Mouse (Mus musculus): ENCODE results near the gene 2010111I01Rik. TPM values are rescaled to one million over a fixed set of nuclear protein-coding genes. Genes with fewer than 3 reads are reported as not detected.

Gene 2010111I01Rik
- polyA plus RNA-seq, 2 experiments = 10.7 to 13.6 TPM

GRCm38 (mm10) chr13:63171347-63172096 lies 206.8 kb downstream of the 2010111I01Rik start:
- Histone ChIP-seq H3K36me3 (replicated peaks; ENCODE audit: control insufficient read depth, insufficient read depth, low read depth) (no peaks in the 10 kb centered on the region), H3K27me3 (ENCODE audit: control insufficient read depth, insufficient read depth, low read length) (no peaks in the 10 kb centered on the region), H3K27ac (no peak overlapping the region), H3K4me2 (ENCODE audit: low read depth) (no peak overlapping the region), H3K4me3 (ENCODE audit: insufficient read depth in 1 of 2, low read depth in 2 of 2, low read length in 2 of 2) (no peak overlapping the region), H3K9ac (replicated peaks) (no peak overlapping the region), H3K4me1 (replicated peaks; ENCODE audit: control insufficient read depth in 2 of 2, insufficient read depth in 2 of 2, low read length in 1 of 2) (0 out of 4 replicates have a peak, but pooled peaks cover 0 to 2% of the 10 kb centered on the region in 2 experiments), H3K9me3 (ENCODE audit: control insufficient read depth, low read length) (no peaks in the 10 kb centered on the region)
- no peak for ATAC-seq (ENCODE audit: insufficient read depth)
- TF ChIP-seq EP300 (IDR thresholded peaks at IDR 0.05; ENCODE audit: low read depth) = no peak
- no peak for TF ChIP-seq CTCF (IDR thresholded peaks at IDR 0.05; ENCODE audit: low read depth)
- 62% methylated on average over 13 of the region's 13 CpGs for WGBS (ENCODE audit: insufficient replicate concordance)
- no peak for DNase-seq (ENCODE audit: low read depth in 3 of 3, low spot score in 3 of 3)

GRCm38 (mm10) chr13:63172097-63172445 lies 207.4 kb downstream of the 2010111I01Rik start:
- DNase-seq (ENCODE audit: low read depth in 3 of 3, low spot score in 3 of 3) (no peak), ATAC-seq (ENCODE audit: insufficient read depth) (no peak)
- 66% methylated on average over 3 of the region's 3 CpGs for WGBS (ENCODE audit: insufficient replicate concordance)
- H3K9me3 ChIP-seq (ENCODE audit: control insufficient read depth, low read length) = no peaks in the 10 kb centered on the region
- no peak for TF ChIP-seq EP300 (IDR thresholded peaks at IDR 0.05; ENCODE audit: low read depth)
- no peak for TF ChIP-seq CTCF (IDR thresholded peaks at IDR 0.05; ENCODE audit: low read depth)
- 0 out of 4 replicates have a peak, but pooled peaks cover 0 to 2% of the 10 kb centered on the region in 2 experiments for H3K4me1 ChIP-seq (replicated peaks; ENCODE audit: control insufficient read depth in 2 of 2, insufficient read depth in 2 of 2, low read length in 1 of 2)
- H3K9ac ChIP-seq (replicated peaks) = no peak overlapping the region
- no peaks in the 10 kb centered on the region for H3K27me3 ChIP-seq (ENCODE audit: control insufficient read depth, insufficient read depth, low read length)
- no peak overlapping the region for H3K4me2 ChIP-seq (ENCODE audit: low read depth)
- H3K4me3 ChIP-seq (ENCODE audit: insufficient read depth in 1 of 2, low read depth in 2 of 2, low read length in 2 of 2) = no peak overlapping the region
- H3K27ac ChIP-seq = no peak overlapping the region
- no peaks in the 10 kb centered on the region for H3K36me3 ChIP-seq (replicated peaks; ENCODE audit: control insufficient read depth, insufficient read depth, low read depth)

- Histone ChIP-seq H3K4me2 (ENCODE audit: low read depth) (no peak overlapping the region), H3K27ac (no peak overlapping the region), H3K27me3 (ENCODE audit: control insufficient read depth, insufficient read depth, low read length) (no peaks in the 10 kb centered on the region), H3K9ac (replicated peaks) (no peak overlapping the region), H3K4me1 (replicated peaks; ENCODE audit: control insufficient read depth in 2 of 2, insufficient read depth in 2 of 2, low read length in 1 of 2) (0 out of 4 replicates have a peak, but pooled peaks cover 0 to 2% of the 10 kb centered on the region in 2 experiments), H3K4me3 (ENCODE audit: insufficient read depth in 1 of 2, low read depth in 2 of 2, low read length in 2 of 2) (no peak overlapping the region), H3K36me3 (replicated peaks; ENCODE audit: control insufficient read depth, insufficient read depth, low read depth) (no peaks in the 10 kb centered on the region), H3K9me3 (ENCODE audit: control insufficient read depth, low read length) (no peaks in the 10 kb centered on the region)
- 50% methylated on average over 6 of the region's 6 CpGs for WGBS (ENCODE audit: insufficient replicate concordance)
- ATAC-seq (ENCODE audit: insufficient read depth) (no peak), DNase-seq (ENCODE audit: low read depth in 3 of 3, low spot score in 3 of 3) (no peak)
- no peak for TF ChIP-seq CTCF (IDR thresholded peaks at IDR 0.05; ENCODE audit: low read depth)
- TF ChIP-seq EP300 (IDR thresholded peaks at IDR 0.05; ENCODE audit: low read depth) = no peak
These were observed 209.7 kb downstream of the 2010111I01Rik start for GRCm38 (mm10) chr13:63174252-63175020.

- no peak overlapping the region for H3K27ac ChIP-seq
- WGBS (ENCODE audit: insufficient replicate concordance) = 67% methylated on average over 4 of the region's 4 CpGs
- no peak overlapping the region for H3K9ac ChIP-seq (replicated peaks)
- H3K36me3 ChIP-seq (replicated peaks; ENCODE audit: control insufficient read depth, insufficient read depth, low read depth) = no peaks in the 10 kb centered on the region
- ATAC-seq (ENCODE audit: insufficient read depth) (no peak), DNase-seq (ENCODE audit: low read depth in 3 of 3, low spot score in 3 of 3) (no peak)
- 0 out of 4 replicates have a peak, but pooled peaks cover 0 to 2% of the 10 kb centered on the region in 2 experiments for H3K4me1 ChIP-seq (replicated peaks; ENCODE audit: control insufficient read depth in 2 of 2, insufficient read depth in 2 of 2, low read length in 1 of 2)
- no peak for TF ChIP-seq EP300 (IDR thresholded peaks at IDR 0.05; ENCODE audit: low read depth)
- TF ChIP-seq CTCF (IDR thresholded peaks at IDR 0.05; ENCODE audit: low read depth) = no peak
- no peaks in the 10 kb centered on the region for H3K27me3 ChIP-seq (ENCODE audit: control insufficient read depth, insufficient read depth, low read length)
- H3K9me3 ChIP-seq (ENCODE audit: control insufficient read depth, low read length) = no peaks in the 10 kb centered on the region
- no peak overlapping the region for H3K4me2 ChIP-seq (ENCODE audit: low read depth)
- H3K4me3 ChIP-seq (ENCODE audit: insufficient read depth in 1 of 2, low read depth in 2 of 2, low read length in 2 of 2) = no peak overlapping the region
These were observed 211.4 kb downstream of the 2010111I01Rik start for GRCm38 (mm10) chr13:63176131-63176530.

GRCm38 (mm10) chr13:63177232-63177631 lies 212.5 kb downstream of the 2010111I01Rik start:
- H3K9ac ChIP-seq (replicated peaks) = no peak overlapping the region
- no peak overlapping the region for H3K4me3 ChIP-seq (ENCODE audit: insufficient read depth in 1 of 2, low read depth in 2 of 2, low read length in 2 of 2)
- no peaks in the 10 kb centered on the region for H3K36me3 ChIP-seq (replicated peaks; ENCODE audit: control insufficient read depth, insufficient read depth, low read depth)
- H3K27me3 ChIP-seq (ENCODE audit: control insufficient read depth, insufficient read depth, low read length) = no peaks in the 10 kb centered on the region
- DNase-seq (ENCODE audit: low read depth in 3 of 3, low spot score in 3 of 3) (no peak), ATAC-seq (ENCODE audit: insufficient read depth) (no peak)
- H3K27ac ChIP-seq = no peak overlapping the region
- no peak for TF ChIP-seq EP300 (IDR thresholded peaks at IDR 0.05; ENCODE audit: low read depth)
- TF ChIP-seq CTCF (IDR thresholded peaks at IDR 0.05; ENCODE audit: low read depth) = no peak
- 62% methylated on average over 4 of the region's 4 CpGs for WGBS (ENCODE audit: insufficient replicate concordance)
- 0 out of 4 replicates have a peak, but pooled peaks cover 0 to 2% of the 10 kb centered on the region in 2 experiments for H3K4me1 ChIP-seq (replicated peaks; ENCODE audit: control insufficient read depth in 2 of 2, insufficient read depth in 2 of 2, low read length in 1 of 2)
- no peaks in the 10 kb centered on the region for H3K9me3 ChIP-seq (ENCODE audit: control insufficient read depth, low read length)
- no peak overlapping the region for H3K4me2 ChIP-seq (ENCODE audit: low read depth)

All from liver, embryonic 14.5 days (tissue).